Mouse (Mus musculus) liver, postnatal 0 days (tissue): ENCODE results near the gene Def8. TPM values are rescaled to one million over a fixed set of nuclear protein-coding genes. Genes with fewer than 3 reads are reported as not detected.
"Not testable (repeated sequence)": the region's sequence is repeated elsewhere in the genome, so short reads cannot be mapped to it uniquely, and the experiment has no call there.

Source experiments
- ATAC-seq: fragments of 200-750 bp; cut with Nextera tagmentation; 2 replicates; pipeline ENCODE4 v1.8.0; 2017; ENCODE audit warnings: mild to moderate bottlenecking, moderate library complexity
- DNase-seq: peaks from one replicate; pipeline ENCODE4 v3.0.0-alpha.2; 2016
- H3K27ac ChIP-seq: fragments of 300-500 bp; sonication (generic); 2 replicates; pipeline ENCODE4 v1.5.1; 2014; ENCODE audit warnings: antibody characterized with exemption, moderate library complexity, mild to moderate bottlenecking, low read depth
- H3K27me3 ChIP-seq: fragments of 300-500 bp; sonication (generic); 2 replicates; pipeline ENCODE4 v1.6.1; 2014; ENCODE audit warnings: low read length, control low read depth, mixed read lengths; ENCODE audit not compliant: insufficient read depth
- H3K36me3 ChIP-seq: fragments of 300-500 bp; sonication (generic); replicated peaks from 2 replicates; pipeline ENCODE4 v1.6.1; 2014; ENCODE audit warnings: mild to moderate bottlenecking, control low read depth, low read length, moderate library complexity, mixed read lengths; ENCODE audit not compliant: insufficient read depth
- H3K4me1 ChIP-seq: fragments of 300-500 bp; sonication (generic); 2 replicates; pipeline ENCODE4 v1.6.1; 2014; ENCODE audit warnings: antibody characterized with exemption, mild to moderate bottlenecking, control low read depth; ENCODE audit not compliant: insufficient read depth
- H3K4me2 ChIP-seq: fragments of 300-500 bp; sonication (generic); 2 replicates; pipeline ENCODE4 v1.6.1; 2014; ENCODE audit warnings: low read depth, mild to moderate bottlenecking, low read length, moderate library complexity, mixed read lengths
- H3K4me3 ChIP-seq: fragments of 300-500 bp; sonication (generic); 2 replicates; pipeline ENCODE4 v1.5.1; 2014; ENCODE audit warnings: low read depth, low read length
- H3K9ac ChIP-seq: fragments of 300-500 bp; sonication (generic); replicated peaks from 2 replicates; pipeline ENCODE4 v1.6.1; 2014; ENCODE audit warnings: mild to moderate bottlenecking, moderate library complexity
- H3K9me3 ChIP-seq: fragments of 300-500 bp; sonication (generic); 2 replicates; pipeline ENCODE4 v1.6.1; 2016; ENCODE audit warnings: mild to moderate bottlenecking, control low read depth, low read length, mixed read lengths
- CTCF ChIP-seq: sonication (generic); IDR thresholded peaks from 2 replicates; pipeline ENCODE4 v1.5.1; 2016; ENCODE audit warnings: antibody characterized with exemption, low read depth
- EP300 ChIP-seq: IDR thresholded peaks from 2 replicates; pipeline ENCODE4 v1.6.1; 2016; ENCODE audit warnings: antibody characterized with exemption, low read depth, mild to moderate bottlenecking
- WGBS: fragments of 180-500 bp; shearing (Covaris S2); extraction: QIAGEN DNeasy Blood & Tissue Kit; methylation state at CpG from one replicate; pipeline ENCODE4 v1.1.7; 2014; ENCODE audit not compliant: insufficient replicate concordance; 5-methylcytosine and 5-hydroxymethylcytosine counted together
- polyA plus RNA-seq: library from polyadenylated mRNA; unstranded; fragments of >200 nt; fragmentation: Nextera tagmentation; extraction: Ambion mirVana; gene quantifications from 2 replicates; pipeline ENCODE4 v1.2.1, GENCODE M21; 2015

The Def8 gene
- polyA plus RNA-seq, 1 experiment from 2014 or later: 11.6 TPM

DNA sequence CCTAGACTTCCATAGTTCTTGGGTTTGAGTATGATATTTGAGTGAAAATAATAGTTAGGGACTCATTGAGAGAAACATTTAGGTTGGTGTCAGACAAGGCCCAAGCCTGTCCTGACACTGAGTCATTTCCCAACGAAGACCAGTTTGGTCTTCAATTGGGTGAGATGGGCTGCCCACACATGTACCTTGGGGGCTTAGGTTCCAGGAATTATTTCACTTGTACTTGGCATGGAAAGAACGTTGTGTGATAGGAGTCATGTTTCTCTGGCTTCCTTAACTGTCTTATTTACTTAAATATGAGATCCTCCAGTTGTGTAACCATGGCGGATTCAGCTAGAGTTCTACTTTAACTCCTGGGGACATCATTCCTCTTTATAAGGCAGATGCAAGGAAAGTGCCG, 40.3 kb downstream of the Def8 start:
- TF ChIP-seq CTCF (no peak), EP300 (no peak)
- no peaks in the 10 kb centered on the region for H3K27me3 ChIP-seq
- DNase-seq (no peak), ATAC-seq (no peak)
- no peak overlapping the region for H3K4me3 ChIP-seq
- H3K9ac ChIP-seq: no peak overlapping the region
- 79% methylated on average over 4 of the region's 4 CpGs for WGBS
- H3K4me1 ChIP-seq: 0 out of 2 replicates have a peak, but pooled peaks cover 5% of the 10 kb centered on the region
- no peaks in the 10 kb centered on the region for H3K9me3 ChIP-seq
- peaks cover 13% of the 10 kb centered on the region for H3K36me3 ChIP-seq
- H3K27ac ChIP-seq: no peak overlapping the region
- no peak overlapping the region for H3K4me2 ChIP-seq

DNA sequence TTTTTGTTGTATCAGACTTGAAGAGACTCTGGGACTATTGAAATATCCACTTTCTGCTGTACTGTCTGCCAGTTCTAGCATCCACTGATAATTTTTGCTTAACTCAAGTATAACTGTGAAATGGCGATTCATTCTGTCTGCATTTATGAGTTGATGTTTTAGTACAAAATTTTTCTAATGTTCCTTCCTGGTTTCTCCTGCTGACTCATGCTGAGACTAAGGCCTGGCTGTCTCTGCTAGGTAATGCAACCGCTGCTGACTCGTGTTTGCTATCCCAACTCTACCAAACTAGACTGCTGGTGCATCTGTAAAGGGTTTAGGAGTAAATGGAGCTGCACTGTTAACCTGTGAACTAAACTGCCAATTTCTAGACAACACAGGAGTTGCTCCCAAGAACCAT, 44.1 kb downstream of the Def8 start:
- Histone ChIP-seq H3K9ac (no peak overlapping the region), H3K36me3 (no peaks in the 10 kb centered on the region), H3K27ac (no peak overlapping the region), H3K9me3 (no peaks in the 10 kb centered on the region), H3K4me2 (no peak overlapping the region), H3K27me3 (no peaks in the 10 kb centered on the region), H3K4me3 (no peak overlapping the region), H3K4me1 (0 out of 2 replicates have a peak, but pooled peaks cover 3% of the 10 kb centered on the region)
- DNase-seq: no peak
- no peak for ATAC-seq
- 52% methylated on average over 3 of the region's 3 CpGs for WGBS
- TF ChIP-seq EP300: no peak
- no peak for TF ChIP-seq CTCF

GRCm38 (mm10) chr8:123472991-123473390, 49.7 kb downstream of the Def8 start:
- peak; percentile 32 for DNase-seq
- not testable (repeated sequence) for ATAC-seq, H3K9me3 ChIP-seq, H3K36me3 ChIP-seq, H3K9ac ChIP-seq, H3K27me3 ChIP-seq, H3K4me2 ChIP-seq, H3K4me3 ChIP-seq
- Histone ChIP-seq H3K4me1 (peaks cover 12% of the 10 kb centered on the region), H3K27ac (peak overlapping the region; percentile 77)
- WGBS: 61% methylated on average over 6 of the region's 6 CpGs

- ATAC-seq, H3K4me3 ChIP-seq, H3K9me3 ChIP-seq, H3K9ac ChIP-seq, DNase-seq, H3K36me3 ChIP-seq, H3K4me2 ChIP-seq, H3K27me3 ChIP-seq: not testable (repeated sequence)
- peaks cover 21% of the 10 kb centered on the region for H3K4me1 ChIP-seq
- H3K27ac ChIP-seq: peak overlapping the region; percentile 55; the same call in 1 of the 2 replicates
- WGBS: 22% methylated on average over 5 of the region's 5 CpGs
Measured at GRCm38 (mm10) chr8:123474549-123474948, 51.2 kb downstream of the Def8 start.

- no peaks in the 10 kb centered on the region for H3K9me3 ChIP-seq
- peak; percentile 37 for DNase-seq
- H3K9ac ChIP-seq: peak overlapping the region; percentile 84
- H3K4me3 ChIP-seq: peak overlapping the region; percentile 97
- peaks cover 12% of the 10 kb centered on the region; the same call in 1 of the 2 replicates for H3K36me3 ChIP-seq
- TF ChIP-seq EP300: no peak
- no peak for TF ChIP-seq CTCF
- ATAC-seq: peak; percentile 16
- H3K27me3 ChIP-seq: no peaks in the 10 kb centered on the region
- H3K27ac ChIP-seq: peak overlapping the region; percentile 95
- H3K4me2 ChIP-seq: peak overlapping the region; percentile 95
- 10% methylated on average over 34 of the region's 34 CpGs for WGBS
- peaks cover 21% of the 10 kb centered on the region for H3K4me1 ChIP-seq
Measured at GRCm38 (mm10) chr8:123476911-123477736, 53.8 kb downstream of the Def8 start.

DNA sequence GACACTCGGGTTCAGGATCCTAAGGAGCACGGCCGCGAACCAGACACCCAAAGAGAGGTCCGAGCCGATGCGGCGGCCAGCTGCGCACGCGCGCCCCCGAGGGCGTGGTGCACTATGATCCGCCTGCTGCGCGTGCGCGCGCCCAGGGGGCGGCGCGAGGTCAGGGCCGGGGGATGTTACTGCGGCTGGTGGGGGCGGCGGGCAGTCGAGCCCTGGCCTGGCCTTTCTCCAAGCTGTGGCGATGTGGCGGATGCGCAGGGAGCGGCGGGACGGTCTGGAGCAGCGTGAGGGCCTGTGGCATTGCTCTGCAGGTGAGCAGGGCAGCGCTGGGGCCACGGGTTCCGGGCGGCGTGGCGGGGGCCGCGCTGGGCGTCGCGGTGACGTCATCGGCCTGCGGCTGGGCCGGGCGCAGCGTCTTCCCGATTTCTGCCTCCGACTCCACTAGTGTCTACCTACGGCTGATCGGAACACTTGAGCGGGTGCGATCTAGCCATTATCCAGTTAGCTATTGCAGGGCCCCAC, 54.5 kb downstream of the Def8 start, which contains the start of gene Afg3l1:
TSS of gene Afg3l1 (plus strand) at position 167 of the 522 bp plus-strand sequence.
- peak; percentile 92 for ATAC-seq
- Histone ChIP-seq H3K27ac (peak within 1 kb of the TSS; percentile 95), H3K36me3 (peaks cover 14% of the 10 kb centered on the region; the same call in 1 of the 2 replicates), H3K9ac (peak within 1 kb of the TSS; percentile 84), H3K4me2 (peak within 1 kb of the TSS; percentile 95), H3K4me1 (peaks cover 21% of the 10 kb centered on the region), H3K4me3 (peak within 1 kb of the TSS; percentile 97), H3K9me3 (no peaks in the 10 kb centered on the region), H3K27me3 (no peaks in the 10 kb centered on the region)
- DNase-seq: peak; percentile 94
- under 1% methylated on average over 58 of the region's 58 CpGs for WGBS
- TF ChIP-seq EP300 (no peak), CTCF (no peak)
